Mouse (Mus musculus): ENCODE measurements at regions not wholly inside any gene's neighbourhood (a gene's known extent, or its start where the extent isn't known, plus 50 kb on each side); places are given as distances from the start of the nearest gene placed in this dataset.

DNA sequence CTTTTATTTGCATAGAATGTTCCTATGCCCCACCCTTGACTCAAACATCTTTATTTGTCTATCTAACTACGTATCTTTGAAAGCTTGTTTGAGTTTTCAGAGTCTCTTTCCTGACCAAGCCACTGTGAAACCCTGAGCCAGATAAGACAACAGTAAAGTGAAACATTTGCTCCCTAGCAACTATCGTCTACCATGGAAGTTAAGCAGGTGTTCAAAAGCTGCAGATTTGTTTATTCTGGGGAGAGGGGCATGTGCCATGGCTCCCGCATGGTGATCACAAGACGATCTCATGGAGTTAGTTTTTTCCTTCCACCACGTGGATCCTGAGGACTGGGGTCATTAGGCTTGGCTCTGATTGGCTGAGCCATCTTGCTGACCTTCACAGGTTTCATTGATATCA lies 55.5 kb downstream of the Gm9972 start:
- no peak overlapping the region for H3K4me3 ChIP-seq (replicated peaks)
- H3K36me3 ChIP-seq (replicated peaks) = no peaks in the 10 kb centered on the region
- WGBS = 78% methylated on average over 5 of the region's 5 CpGs
- no peak for ATAC-seq (ENCODE audit: low FRiP score)
- no peak overlapping the region for H3K4me2 ChIP-seq
- H3K9me3 ChIP-seq = no peaks in the 10 kb centered on the region
- H3K4me1 ChIP-seq = no peaks in the 10 kb centered on the region
- H3K27ac ChIP-seq = no peak overlapping the region
- no peaks in the 10 kb centered on the region for H3K27me3 ChIP-seq
- H3K9ac ChIP-seq = no peak overlapping the region

DNA sequence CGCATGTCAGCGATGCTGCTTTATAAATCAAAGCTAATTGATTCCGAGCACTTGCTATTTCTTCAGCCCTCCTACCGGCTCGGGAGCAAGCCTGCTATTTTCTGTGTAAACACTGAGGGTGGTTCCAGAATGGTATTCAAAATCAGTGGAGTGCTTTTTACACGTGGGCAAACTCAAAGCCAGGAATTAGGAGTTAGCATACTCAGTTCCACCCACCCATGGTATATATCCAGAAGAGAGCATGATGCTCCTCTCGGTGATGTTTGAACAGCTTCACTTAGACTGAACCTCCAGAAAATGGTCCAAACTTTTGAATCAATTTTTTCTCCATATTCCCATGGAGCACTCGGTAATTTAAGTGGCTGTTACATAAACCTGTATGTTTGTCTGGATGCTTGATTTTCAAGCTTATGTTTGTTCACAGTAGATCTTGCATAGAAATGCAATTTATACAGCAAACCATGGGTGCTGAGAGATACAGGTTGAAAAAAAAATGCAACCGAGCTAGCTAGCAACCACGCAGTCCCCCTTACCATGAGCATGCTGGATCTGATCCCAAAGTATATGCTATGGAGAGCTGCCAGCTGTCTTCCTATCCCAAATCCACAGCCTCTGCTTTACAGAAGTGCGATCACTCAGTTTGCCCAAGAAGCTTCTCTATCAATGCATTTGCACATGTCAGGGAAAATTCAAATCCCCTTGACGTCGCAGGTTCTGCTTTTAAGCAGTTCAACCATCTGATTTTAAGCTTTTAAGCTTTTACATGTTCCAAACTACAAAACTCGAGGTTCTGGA lies 56.8 kb downstream of the Gm9972 start:
- WGBS = 79% methylated on average over 14 of the region's 14 CpGs

DNA sequence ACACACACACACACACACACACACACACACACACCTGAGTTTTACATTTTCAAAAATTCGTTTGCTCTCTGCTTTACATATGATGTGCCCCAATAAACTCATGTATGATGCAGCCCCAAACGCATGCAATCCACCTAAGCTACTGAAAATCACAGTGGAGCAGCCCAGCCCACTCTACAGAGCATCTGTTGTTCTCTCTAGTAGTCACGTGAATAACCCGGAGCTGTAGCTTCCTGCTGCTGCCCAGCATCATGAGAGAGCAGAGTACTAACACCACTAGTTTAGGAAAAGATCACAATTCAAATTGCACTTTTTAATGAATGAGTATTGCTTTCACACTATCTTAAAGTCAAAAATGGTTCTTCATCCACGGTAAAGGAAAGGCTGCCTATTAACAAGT lies 56.7 kb upstream of the Atp10b start:
- Histone ChIP-seq H3K9me3 (no peaks in the 10 kb centered on the region), H3K36me3 (replicated peaks) (no peaks in the 10 kb centered on the region), H3K4me3 (replicated peaks) (no peak overlapping the region), H3K9ac (no peak overlapping the region), H3K27ac (no peak overlapping the region), H3K4me2 (no peak overlapping the region), H3K4me1 (no peaks in the 10 kb centered on the region), H3K27me3 (no peaks in the 10 kb centered on the region)
- ATAC-seq (ENCODE audit: low FRiP score) = no peak
- 83% methylated on average over 5 of the region's 5 CpGs for WGBS

More for the DNA sequence above, 56.8 kb downstream of the Gm9972 start:
- H3K27me3 ChIP-seq = no peaks in the 10 kb centered on the region
- no peaks in the 10 kb centered on the region for H3K4me1 ChIP-seq
- H3K4me3 ChIP-seq (replicated peaks) = no peak overlapping the region
- H3K4me2 ChIP-seq = no peak overlapping the region
- no peaks in the 10 kb centered on the region for H3K9me3 ChIP-seq
- no peak for ATAC-seq (ENCODE audit: low FRiP score)
- H3K36me3 ChIP-seq (replicated peaks) = no peaks in the 10 kb centered on the region
- no peak overlapping the region for H3K9ac ChIP-seq
- H3K27ac ChIP-seq = no peak overlapping the region

DNA sequence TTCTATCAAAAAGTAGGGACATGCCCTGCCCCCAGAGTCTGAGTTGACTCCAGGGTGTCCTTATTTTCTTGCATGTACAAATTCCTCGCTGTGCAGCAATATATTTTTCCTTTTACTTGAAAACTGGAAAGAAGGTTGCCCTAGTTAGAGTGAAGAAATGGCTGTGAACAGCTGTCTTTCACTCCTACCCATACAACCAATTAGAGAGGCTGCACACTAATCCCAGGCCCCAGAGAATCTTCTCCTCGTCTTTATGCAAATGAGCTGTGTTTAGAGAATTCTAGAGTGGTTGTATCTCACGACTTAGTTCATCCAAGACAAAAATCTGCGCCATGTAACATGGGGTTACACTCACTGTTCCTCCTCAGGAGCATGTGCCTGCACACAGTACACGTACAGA lies 53.7 kb upstream of the Atp10b start:
- Histone ChIP-seq H3K27ac (no peak overlapping the region), H3K4me1 (no peaks in the 10 kb centered on the region; the same call in 1 of the 2 replicates), H3K36me3 (replicated peaks) (no peaks in the 10 kb centered on the region), H3K9ac (no peak overlapping the region), H3K4me3 (replicated peaks) (no peak overlapping the region), H3K4me2 (no peak overlapping the region), H3K9me3 (no peaks in the 10 kb centered on the region), H3K27me3 (no peaks in the 10 kb centered on the region)
- no peak for ATAC-seq (ENCODE audit: low FRiP score)
- 60% methylated on average over 5 of the region's 5 CpGs for WGBS

DNA sequence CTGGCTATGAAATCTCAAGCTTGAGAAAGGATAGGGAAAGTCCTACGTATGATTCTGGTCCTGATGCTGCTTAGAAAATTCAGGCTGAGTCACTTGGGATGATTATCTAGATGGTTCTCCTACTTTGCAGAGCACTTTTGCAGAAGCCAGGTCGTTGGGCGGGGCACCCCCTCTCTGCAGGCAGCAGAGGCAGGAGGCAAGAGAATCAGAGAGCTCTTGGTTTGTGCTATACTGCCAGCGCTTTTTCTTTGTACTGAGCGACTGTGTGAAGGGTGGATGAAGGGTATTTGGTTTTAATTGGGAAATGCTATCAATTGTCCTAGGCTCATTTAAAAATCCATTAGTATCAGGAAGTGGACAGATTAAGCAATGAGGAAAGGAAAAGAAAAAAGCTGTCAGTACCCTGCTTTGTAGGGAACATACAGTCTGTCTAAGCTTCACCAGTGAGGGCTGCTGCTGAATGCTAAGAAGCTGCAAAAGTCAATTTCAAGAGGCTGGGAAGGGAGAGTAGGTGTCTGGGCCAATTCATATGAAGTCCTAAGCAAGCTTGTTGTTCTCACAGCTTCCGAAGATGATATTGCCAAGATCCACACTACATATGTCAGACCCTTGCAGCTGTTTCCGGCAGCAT lies 50.8 kb upstream of the Atp10b start:
- H3K9ac ChIP-seq = no peak overlapping the region
- ATAC-seq (ENCODE audit: low FRiP score) = peak; percentile 73; the same call in 1 of the 2 replicates

More for the DNA sequence above, 50.8 kb upstream of the Atp10b start:
- Histone ChIP-seq H3K9me3 (no peaks in the 10 kb centered on the region), H3K4me3 (replicated peaks) (no peak overlapping the region), H3K27ac (no peak overlapping the region), H3K4me1 (no peaks in the 10 kb centered on the region; the same call in 1 of the 2 replicates), H3K27me3 (no peaks in the 10 kb centered on the region), H3K4me2 (no peak overlapping the region), H3K36me3 (replicated peaks) (no peaks in the 10 kb centered on the region)
- 61% methylated on average over 7 of the region's 7 CpGs for WGBS

Measured in forebrain, embryonic 12.5 days (tissue).